Mouse (Mus musculus): ENCODE results near the gene Caly. TPM values are rescaled to one million over a fixed set of nuclear protein-coding genes. Genes with fewer than 3 reads are reported as not detected.

Gene Caly
- not detected for polyA plus RNA-seq (2014; fragmentation: Illumina TruSeq; extraction: RNeasy Lipid Tissue Mini Kit (QIAGEN cat#74804); ENCODE audit: low read depth, low replicate concordance)

GRCm38 (mm10) chr7:140082242-140082678 is at the start of gene Caly:
Gene Caly, minus strand, starts transcription at chr7:140082548.

GRCm38 (mm10) chr7:140116329-140117054 is 34.1 kb upstream of the Caly start, which contains the start of gene Echs1:
Gene Echs1, minus strand, starts transcription at chr7:140116476.

GRCm38 (mm10) chr7:140115583-140116328 is 33.4 kb upstream of the Caly start, which contains the start of gene Paox:
Gene Paox, plus strand, starts transcription at chr7:140115799.

GRCm38 (mm10) chr7:140101993-140102860 is 19.9 kb upstream of the Caly start, which contains the start of gene Fuom:
Gene Fuom, minus strand, starts transcription at chr7:140102441.

GRCm38 (mm10) chr7:140092924-140093528 is 10.7 kb upstream of the Caly start, which contains the start of gene Prap1:
Gene Prap1, plus strand, starts transcription at chr7:140093395.

GRCm38 (mm10) chr7:140048361-140049114 is 33.8 kb downstream of the Caly start, which contains the start of gene Msx3:
Gene Msx3, minus strand, starts transcription at chr7:140049089.

GRCm38 (mm10) chr7:140036281-140037170 is 45.8 kb downstream of the Caly start, which contains the start of the genes Zfp511 and Tubgcp2:
Gene Zfp511, plus strand, starts transcription at chr7:140036391.
Gene Tubgcp2, minus strand, starts transcription at chr7:140036669.

Other genes with a start within 250 kb of the Caly start
- not detected for gene Adgra1, start 248.4 kb downstream of the Caly start, polyA plus RNA-seq (2014; fragmentation: Illumina TruSeq; extraction: RNeasy Lipid Tissue Mini Kit (QIAGEN cat#74804); ENCODE audit: low read depth, low replicate concordance)
- 1.8 TPM for gene Kndc1, start 187.9 kb downstream of the Caly start, polyA plus RNA-seq (2014; fragmentation: Illumina TruSeq; extraction: RNeasy Lipid Tissue Mini Kit (QIAGEN cat#74804); ENCODE audit: low read depth, low replicate concordance)
- gene Utf1, start 138.8 kb downstream of the Caly start, polyA plus RNA-seq (2014; fragmentation: Illumina TruSeq; extraction: RNeasy Lipid Tissue Mini Kit (QIAGEN cat#74804); ENCODE audit: low read depth, low replicate concordance) = not detected
- gene 6430531B16Rik, start 103.8 kb downstream of the Caly start, polyA plus RNA-seq (2014; fragmentation: Illumina TruSeq; extraction: RNeasy Lipid Tissue Mini Kit (QIAGEN cat#74804); ENCODE audit: low read depth, low replicate concordance) = 12.0 TPM
- gene Adam8, start 90.0 kb downstream of the Caly start, polyA plus RNA-seq (2014; fragmentation: Illumina TruSeq; extraction: RNeasy Lipid Tissue Mini Kit (QIAGEN cat#74804); ENCODE audit: low read depth, low replicate concordance) = 0.56 TPM
- 23.5 TPM for gene Zfp511, start 46.2 kb downstream of the Caly start, polyA plus RNA-seq (2014; fragmentation: Illumina TruSeq; extraction: RNeasy Lipid Tissue Mini Kit (QIAGEN cat#74804); ENCODE audit: low read depth, low replicate concordance)
- 55.8 TPM for gene Tubgcp2, start 45.9 kb downstream of the Caly start, polyA plus RNA-seq (2014; fragmentation: Illumina TruSeq; extraction: RNeasy Lipid Tissue Mini Kit (QIAGEN cat#74804); ENCODE audit: low read depth, low replicate concordance)
- gene Msx3, start 33.5 kb downstream of the Caly start, polyA plus RNA-seq (2014; fragmentation: Illumina TruSeq; extraction: RNeasy Lipid Tissue Mini Kit (QIAGEN cat#74804); ENCODE audit: low read depth, low replicate concordance) = not detected
- not detected for gene Prap1, start 10.8 kb upstream of the Caly start, polyA plus RNA-seq (2014; fragmentation: Illumina TruSeq; extraction: RNeasy Lipid Tissue Mini Kit (QIAGEN cat#74804); ENCODE audit: low read depth, low replicate concordance)
- gene Fuom, start 19.9 kb upstream of the Caly start, polyA plus RNA-seq (2014; fragmentation: Illumina TruSeq; extraction: RNeasy Lipid Tissue Mini Kit (QIAGEN cat#74804); ENCODE audit: low read depth, low replicate concordance) = 0.53 TPM
- gene Paox, start 33.3 kb upstream of the Caly start, polyA plus RNA-seq (2014; fragmentation: Illumina TruSeq; extraction: RNeasy Lipid Tissue Mini Kit (QIAGEN cat#74804); ENCODE audit: low read depth, low replicate concordance) = 1.2 TPM
- 14.5 TPM for gene Echs1, start 33.9 kb upstream of the Caly start, polyA plus RNA-seq (2014; fragmentation: Illumina TruSeq; extraction: RNeasy Lipid Tissue Mini Kit (QIAGEN cat#74804); ENCODE audit: low read depth, low replicate concordance)
- gene Mtg1, start 55.0 kb upstream of the Caly start, polyA plus RNA-seq (2014; fragmentation: Illumina TruSeq; extraction: RNeasy Lipid Tissue Mini Kit (QIAGEN cat#74804); ENCODE audit: low read depth, low replicate concordance) = 3.1 TPM
- gene Sprn, start 72.3 kb upstream of the Caly start, polyA plus RNA-seq (2014; fragmentation: Illumina TruSeq; extraction: RNeasy Lipid Tissue Mini Kit (QIAGEN cat#74804); ENCODE audit: low read depth, low replicate concordance) = 0.15 TPM
- not detected for gene Olfr522, start 82.2 kb upstream of the Caly start, polyA plus RNA-seq (2014; fragmentation: Illumina TruSeq; extraction: RNeasy Lipid Tissue Mini Kit (QIAGEN cat#74804); ENCODE audit: low read depth, low replicate concordance)
- gene Olfr523, start 90.7 kb upstream of the Caly start, polyA plus RNA-seq (2014; fragmentation: Illumina TruSeq; extraction: RNeasy Lipid Tissue Mini Kit (QIAGEN cat#74804); ENCODE audit: low read depth, low replicate concordance) = not detected
- gene Olfr524, start 123.4 kb upstream of the Caly start, polyA plus RNA-seq (2014; fragmentation: Illumina TruSeq; extraction: RNeasy Lipid Tissue Mini Kit (QIAGEN cat#74804); ENCODE audit: low read depth, low replicate concordance) = not detected
- not detected for gene Cd163l1, start 135.7 kb upstream of the Caly start, polyA plus RNA-seq (2014; fragmentation: Illumina TruSeq; extraction: RNeasy Lipid Tissue Mini Kit (QIAGEN cat#74804); ENCODE audit: low read depth, low replicate concordance)
- not detected for gene 5830411N06Rik, start 164.7 kb upstream of the Caly start, polyA plus RNA-seq (2014; fragmentation: Illumina TruSeq; extraction: RNeasy Lipid Tissue Mini Kit (QIAGEN cat#74804); ENCODE audit: low read depth, low replicate concordance)
- gene Olfr525, start 238.3 kb upstream of the Caly start, polyA plus RNA-seq (2014; fragmentation: Illumina TruSeq; extraction: RNeasy Lipid Tissue Mini Kit (QIAGEN cat#74804); ENCODE audit: low read depth, low replicate concordance) = not detected